Mouse (Mus musculus) megakaryocyte, embryonic 14.5 days (primary cell): Measurements from ENCODE around the gene Adgrv1. TPM values are rescaled to one million over a fixed set of nuclear protein-coding genes. Genes with fewer than 3 reads are reported as not detected.

Experiments
- H3K27me3 ChIP-seq: replicated peaks from 2 replicates; pipeline ENCODE3; 2012; ENCODE audit warnings: inconsistent platforms
- H3K36me3 ChIP-seq: replicated peaks from 2 replicates; pipeline ENCODE3; 2012; ENCODE audit warnings: low read length, inconsistent platforms, mixed read lengths
- H3K4me1 ChIP-seq: 2 replicates; pipeline ENCODE4 v1.6.1; 2012; ENCODE audit warnings: inconsistent platforms
- H3K4me3 ChIP-seq: replicated peaks from 2 replicates; pipeline ENCODE3; 2012; ENCODE audit warnings: moderate library complexity, mild to moderate bottlenecking, inconsistent platforms
- H3K9me3 ChIP-seq: 2 replicates; pipeline ENCODE4 v1.6.1; 2012; ENCODE audit warnings: inconsistent platforms
- FLI1 ChIP-seq: IDR thresholded peaks from 2 replicates; pipeline ENCODE4 v1.6.1; 2012; ENCODE audit warnings: low read length, inconsistent platforms, mixed read lengths
- GATA1 ChIP-seq: IDR thresholded peaks from 3 replicates; pipeline ENCODE4 v1.6.1; 2012; ENCODE audit warnings: mixed read lengths, low read length, inconsistent platforms, borderline replicate concordance
- polyA plus RNA-seq: library from polyadenylated mRNA; stranded (reverse); fragments of >175 nt; gene quantifications from 2 replicates; pipeline ENCODE4 v1.2.3, GENCODE M21; 2012; ENCODE audit warnings: low replicate concordance; ENCODE audit not compliant: insufficient read depth

Gene Adgrv1
- polyA plus RNA-seq, 1 experiment: not detected

GRCm38 (mm10) chr13:81176071-81176470, 456.9 kb downstream of the Adgrv1 start:
- Histone ChIP-seq H3K36me3 (no peaks in the 10 kb centered on the region), H3K4me3 (no peak overlapping the region)
- no peak for TF ChIP-seq GATA1
- TF ChIP-seq FLI1: no peak

GRCm38 (mm10) chr13:81171115-81171514, 461.8 kb downstream of the Adgrv1 start:
- Histone ChIP-seq H3K4me3 (no peak overlapping the region), H3K27me3 (no peaks in the 10 kb centered on the region), H3K4me1 (no peaks in the 10 kb centered on the region), H3K36me3 (no peaks in the 10 kb centered on the region), H3K9me3 (peaks cover 6% of the 10 kb centered on the region)
- TF ChIP-seq GATA1: no peak
- no peak for TF ChIP-seq FLI1

More at GRCm38 (mm10) chr13:81176071-81176470, 456.9 kb downstream of the Adgrv1 start:
- Histone ChIP-seq H3K4me1 (no peaks in the 10 kb centered on the region), H3K9me3 (peaks cover 3% of the 10 kb centered on the region), H3K27me3 (peaks cover 2% of the 10 kb centered on the region)

GRCm38 (mm10) chr13:81167450-81167849, 465.5 kb downstream of the Adgrv1 start:
- Histone ChIP-seq H3K4me1 (no peaks in the 10 kb centered on the region), H3K36me3 (no peaks in the 10 kb centered on the region), H3K4me3 (no peak overlapping the region), H3K9me3 (peaks cover 6% of the 10 kb centered on the region), H3K27me3 (no peaks in the 10 kb centered on the region)
- TF ChIP-seq FLI1: no peak

GRCm38 (mm10) chr13:81159808-81160207, 473.1 kb downstream of the Adgrv1 start:
- no peaks in the 10 kb centered on the region for H3K9me3 ChIP-seq
- H3K4me3 ChIP-seq: no peak overlapping the region
- no peaks in the 10 kb centered on the region for H3K4me1 ChIP-seq
- H3K36me3 ChIP-seq: no peaks in the 10 kb centered on the region
- TF ChIP-seq GATA1 (no peak), FLI1 (no peak)
- H3K27me3 ChIP-seq: no peaks in the 10 kb centered on the region

GRCm38 (mm10) chr13:81155322-81155721, 477.6 kb downstream of the Adgrv1 start:
- Histone ChIP-seq H3K4me3 (no peak overlapping the region), H3K36me3 (no peaks in the 10 kb centered on the region), H3K27me3 (no peaks in the 10 kb centered on the region), H3K4me1 (no peaks in the 10 kb centered on the region), H3K9me3 (no peaks in the 10 kb centered on the region)
- no peak for TF ChIP-seq GATA1
- TF ChIP-seq FLI1: no peak

GRCm38 (mm10) chr13:81144434-81144833, 488.5 kb downstream of the Adgrv1 start:
- Histone ChIP-seq H3K9me3 (no peaks in the 10 kb centered on the region), H3K36me3 (no peaks in the 10 kb centered on the region), H3K4me1 (no peaks in the 10 kb centered on the region), H3K27me3 (no peaks in the 10 kb centered on the region), H3K4me3 (no peak overlapping the region)
- TF ChIP-seq GATA1 (no peak), FLI1 (no peak)

GRCm38 (mm10) chr13:81142268-81142884, 490.6 kb downstream of the Adgrv1 start:
- no peaks in the 10 kb centered on the region for H3K36me3 ChIP-seq
- TF ChIP-seq FLI1 (no peak), GATA1 (no peak)
- no peaks in the 10 kb centered on the region for H3K27me3 ChIP-seq
- peaks cover 3% of the 10 kb centered on the region; the same call in 1 of the 2 replicates for H3K9me3 ChIP-seq
- no peaks in the 10 kb centered on the region for H3K4me1 ChIP-seq
- H3K4me3 ChIP-seq: no peak overlapping the region

GRCm38 (mm10) chr13:81136652-81137422, 496.1 kb downstream of the Adgrv1 start:
- Histone ChIP-seq H3K4me3 (no peak overlapping the region), H3K4me1 (no peaks in the 10 kb centered on the region), H3K36me3 (no peaks in the 10 kb centered on the region), H3K9me3 (peaks cover 3% of the 10 kb centered on the region; the same call in 1 of the 2 replicates), H3K27me3 (no peaks in the 10 kb centered on the region)
- TF ChIP-seq GATA1 (no peak), FLI1 (no peak)

- no peak overlapping the region for H3K4me3 ChIP-seq
- H3K9me3 ChIP-seq: peaks cover 3% of the 10 kb centered on the region; the same call in 1 of the 2 replicates
- H3K4me1 ChIP-seq: no peaks in the 10 kb centered on the region
- TF ChIP-seq GATA1: no peak
- no peak for TF ChIP-seq FLI1
- H3K27me3 ChIP-seq: no peaks in the 10 kb centered on the region
- no peaks in the 10 kb centered on the region for H3K36me3 ChIP-seq
These were observed 497.0 kb downstream of the Adgrv1 start for GRCm38 (mm10) chr13:81135953-81136352.

- TF ChIP-seq GATA1 (no peak), FLI1 (no peak)
- Histone ChIP-seq H3K9me3 (peaks cover 3% of the 10 kb centered on the region; the same call in 1 of the 2 replicates), H3K4me1 (no peaks in the 10 kb centered on the region), H3K36me3 (no peaks in the 10 kb centered on the region), H3K27me3 (no peaks in the 10 kb centered on the region), H3K4me3 (no peak overlapping the region)
These were observed 498.5 kb downstream of the Adgrv1 start for GRCm38 (mm10) chr13:81134412-81134811.
